Comparison of ENCODE assay signal across 28 mouse cellular contexts in the genomic region with DNA sequence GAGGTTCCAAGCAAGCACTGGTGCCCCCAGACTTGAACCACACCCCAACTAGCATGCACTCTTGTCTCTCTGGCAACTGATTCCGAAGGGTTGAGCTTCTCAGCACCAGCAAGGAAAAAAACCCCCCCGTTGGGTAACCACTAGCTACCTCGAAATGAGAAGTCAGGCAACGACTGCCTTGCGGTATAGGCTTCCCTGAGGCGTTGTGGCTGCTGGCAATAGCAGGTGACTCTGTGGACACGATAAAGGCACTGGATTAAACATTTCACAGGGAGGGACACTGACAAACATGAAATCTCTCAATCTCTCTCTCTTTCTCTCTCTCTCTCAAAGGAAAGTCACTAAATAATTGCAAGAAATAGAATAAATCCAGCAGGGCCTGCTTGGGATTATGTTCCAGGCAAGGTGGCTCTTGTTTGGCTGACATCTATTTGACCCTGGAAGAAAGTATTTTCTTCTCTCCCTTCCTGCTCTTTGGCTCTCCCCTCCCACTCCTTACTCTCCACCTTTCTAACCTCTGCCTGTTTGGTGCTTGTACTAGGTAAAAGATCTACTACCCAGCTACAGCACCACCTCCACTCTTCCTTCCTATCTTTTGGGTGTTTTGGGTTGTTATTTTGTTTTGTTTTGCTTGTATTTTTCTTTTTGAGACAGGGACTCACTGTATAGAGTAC. TPM values are rescaled to one million over a fixed set of nuclear protein-coding genes. Genes with fewer than 3 reads are reported as not detected.
DNase-seq lines count a peak whose midpoint lies in the region; ATAC-seq and TF ChIP-seq lines count a peak whose summit lies in the region.
"Had no signal": no experiment of that assay in that cellular context is flagged by ENCODE, and none has a peak within 500 bp of the region (broad histone marks: within the 10 kb centered on the region; RNA-seq: fewer than 3 reads in every experiment).

No protein-coding gene starts in this region.

- TF ChIP-seq POLR2A in MEL (IDR thresholded peaks at IDR 0.05; ENCODE audit: control insufficient read depth in 1 of 2, insufficient read depth in 1 of 2, low read depth in 1 of 2, low read length in 2 of 2, poor library complexity in 1 of 2): no peak

- TF ChIP-seq CTCF in lung, postnatal 0 days (IDR thresholded peaks at IDR 0.05): no peak
- no peak for TF ChIP-seq CTCF in MEL (IDR thresholded peaks at IDR 0.05 in 2 of 3, conservative IDR thresholded peaks at IDR 0.05 in 1 of 3; ENCODE audit: control insufficient read depth in 1 of 3, insufficient read depth in 1 of 3, low read depth in 2 of 3, low read length in 3 of 3, poor library complexity in 1 of 3, severe bottlenecking in 1 of 3)
- TF ChIP-seq CTCF in stomach, postnatal 0 days (IDR thresholded peaks at IDR 0.05; ENCODE audit: low read depth): no peak

- no peak for TF ChIP-seq EP300 in lung, postnatal 0 days (IDR thresholded peaks at IDR 0.05)
- TF ChIP-seq EP300 in MEL (IDR thresholded peaks at IDR 0.05; ENCODE audit: low read depth in 1 of 2, low read length in 2 of 2): peak; percentile 39 to 79; a peak in 3 of 4 replicates
- TF ChIP-seq EP300 in stomach, postnatal 0 days (optimal IDR thresholded peaks at IDR 0.05): no peak

- ATAC-seq in lung, embryonic 16.5 days (ENCODE audit: low read depth): no peak
- ATAC-seq in lung, postnatal 0 days: no peak
- ATAC-seq in granulocyte monocyte progenitor cell, adult 5-6 weeks (replicated peaks; ENCODE audit: poor library complexity, severe bottlenecking): peak; percentile 83
- ATAC-seq in stomach, postnatal 0 days (ENCODE audit: low FRiP score, low TSS enrichment): no peak
- no peak for ATAC-seq in intestine, embryonic 16.5 days
- ATAC-seq: forebrain, postnatal 0 days; midbrain, embryonic 15.5 days had no signal

- peaks cover 7% of the 10 kb centered on the region; the same call in 1 of the 2 replicates for H3K79me2 ChIP-seq in MEL (ENCODE audit: control insufficient read depth, insufficient read depth, low read length, poor library complexity)

- peak overlapping the region; percentile 91 for H3K27ac ChIP-seq in lung, embryonic 16.5 days (ENCODE audit: low read length)
- no peak overlapping the region for H3K27ac ChIP-seq in lung, postnatal 0 days (ENCODE audit: low read length)
- H3K27ac ChIP-seq in MEL (ENCODE audit: control insufficient read depth, low read depth, low read length): peak overlapping the region; percentile 69
- peak overlapping the region; percentile 53; the same call in 1 of the 2 replicates for H3K27ac ChIP-seq in stomach, postnatal 0 days (replicated peaks)
- H3K27ac ChIP-seq in hindbrain, embryonic 10.5 days: no peak overlapping the region
- no peak overlapping the region for H3K27ac ChIP-seq in intestine, embryonic 16.5 days (ENCODE audit: low read length)
- H3K27ac ChIP-seq: embryonic facial prominence, embryonic 10.5 days; hindbrain, embryonic 13.5 days; layer of hippocampus, adult 2 months; limb, embryonic 10.5 days; liver, embryonic 15.5 days; midbrain, embryonic 15.5 days; neural tube, embryonic 13.5 days; stomach, embryonic 15.5 days had no signal

- H3K4me1 ChIP-seq in lung, embryonic 16.5 days (replicated peaks; ENCODE audit: control insufficient read depth, insufficient read depth, low read length): peaks cover 24% of the 10 kb centered on the region
- no peaks in the 10 kb centered on the region; the same call in 1 of the 2 replicates for H3K4me1 ChIP-seq in lung, postnatal 0 days (ENCODE audit: insufficient read depth, low read depth, low read length)
- peaks cover 8 to 18% of the 10 kb centered on the region in 2 experiments for H3K4me1 ChIP-seq in MEL (ENCODE audit: control insufficient read depth in 1 of 2, insufficient read depth in 2 of 2, low read length in 2 of 2)
- H3K4me1 ChIP-seq in stomach, postnatal 0 days (replicated peaks; ENCODE audit: control insufficient read depth, insufficient read depth): no peaks in the 10 kb centered on the region
- peaks cover 21% of the 10 kb centered on the region for H3K4me1 ChIP-seq in hindbrain, embryonic 10.5 days (replicated peaks)
- H3K4me1 ChIP-seq in intestine, embryonic 16.5 days (ENCODE audit: control insufficient read depth, insufficient read depth, low read length): no peaks in the 10 kb centered on the region
- H3K4me1 ChIP-seq: liver, embryonic 15.5 days; midbrain, embryonic 15.5 days had no signal

- no peaks in the 10 kb centered on the region for H3K36me3 ChIP-seq in lung, embryonic 16.5 days (ENCODE audit: control insufficient read depth, insufficient read depth, low read length)
- H3K36me3 ChIP-seq in lung, postnatal 0 days (ENCODE audit: insufficient read depth, low read length): no peaks in the 10 kb centered on the region
- H3K36me3 ChIP-seq in MEL (ENCODE audit: control insufficient read depth in 1 of 2, insufficient read depth in 2 of 2, low read length in 2 of 2): peaks cover 6 to 21% of the 10 kb centered on the region in 2 experiments
- no peaks in the 10 kb centered on the region for H3K36me3 ChIP-seq in stomach, postnatal 0 days (ENCODE audit: control insufficient read depth, insufficient read depth, low read length)
- no peaks in the 10 kb centered on the region for H3K36me3 ChIP-seq in hindbrain, embryonic 10.5 days
- no peaks in the 10 kb centered on the region for H3K36me3 ChIP-seq in intestine, embryonic 16.5 days (ENCODE audit: control insufficient read depth, insufficient read depth, low read length)
- H3K36me3 ChIP-seq: embryonic facial prominence, embryonic 10.5 days; hindbrain, embryonic 13.5 days; limb, embryonic 10.5 days; midbrain, embryonic 15.5 days; neural tube, embryonic 13.5 days; stomach, embryonic 15.5 days had no signal

- WGBS in lung, embryonic 16.5 days: 72% methylated on average over 7 of the region's 7 CpGs
- WGBS in lung, postnatal 0 days: 66% methylated on average over 7 of the region's 7 CpGs
- 52% methylated on average over 7 of the region's 7 CpGs for WGBS in stomach, postnatal 0 days
- WGBS in hindbrain, embryonic 10.5 days: 91% methylated on average over 7 of the region's 7 CpGs
- WGBS in intestine, embryonic 16.5 days: 85% methylated on average over 7 of the region's 7 CpGs

- H3K4me3 ChIP-seq in lung, embryonic 16.5 days (ENCODE audit: low read length): no peak overlapping the region
- H3K4me3 ChIP-seq in lung, postnatal 0 days (ENCODE audit: low read depth, low read length): no peak overlapping the region
- no peak overlapping the region for H3K4me3 ChIP-seq in MEL (ENCODE audit: control insufficient read depth in 1 of 2, insufficient read depth in 1 of 2, low read depth in 2 of 2, low read length in 2 of 2)
- H3K4me3 ChIP-seq in stomach, postnatal 0 days (ENCODE audit: low read depth, low read length): no peak overlapping the region
- no peak overlapping the region for H3K4me3 ChIP-seq in hindbrain, embryonic 10.5 days
- no peak overlapping the region for H3K4me3 ChIP-seq in intestine, embryonic 16.5 days (ENCODE audit: low read length)
- H3K4me3 ChIP-seq: embryonic facial prominence, embryonic 10.5 days; heart, embryonic 12.5 days; hindbrain, embryonic 13.5 days; layer of hippocampus, adult 2 months; limb, embryonic 10.5 days; liver, embryonic 15.5 days; megakaryocyte, embryonic 14.5 days; midbrain, embryonic 15.5 days; myocyte; neural tube, embryonic 13.5 days; stomach, embryonic 15.5 days had no signal

- no peak for DNase-seq in lung, postnatal 0 days (ENCODE audit: low spot score)
- DNase-seq in MEL (ENCODE audit: low read depth, low spot score): peak; percentile 77
- peak; percentile 28 for DNase-seq in stomach, postnatal 0 days (ENCODE audit: low spot score)
- no peak for DNase-seq in hindbrain, embryonic 10.5 days (ENCODE audit: low spot score)
- DNase-seq: adrenal gland, postnatal 14 days; cerebellum, adult 2 months; forebrain, postnatal 0 days; gastrocnemius, postnatal 36 days; heart, postnatal 10 days; kidney, adult 2 months; kidney, postnatal 25 days; liver; lung, postnatal 10 days; right cerebral cortex, adult 18-20 months had no signal

- no peaks in the 10 kb centered on the region for H3K27me3 ChIP-seq in lung, embryonic 16.5 days (ENCODE audit: control insufficient read depth, insufficient read depth, low read depth, low read length)
- no peaks in the 10 kb centered on the region for H3K27me3 ChIP-seq in lung, postnatal 0 days (replicated peaks; ENCODE audit: insufficient read depth, low read length)
- no peaks in the 10 kb centered on the region for H3K27me3 ChIP-seq in MEL (ENCODE audit: control insufficient read depth in 1 of 2, insufficient read depth in 2 of 2, low read length in 2 of 2)
- no peaks in the 10 kb centered on the region for H3K27me3 ChIP-seq in stomach, postnatal 0 days (ENCODE audit: control insufficient read depth, insufficient read depth, low read length)
- H3K27me3 ChIP-seq in hindbrain, embryonic 10.5 days (ENCODE audit: insufficient read depth, poor library complexity, severe bottlenecking): no peaks in the 10 kb centered on the region
- no peaks in the 10 kb centered on the region for H3K27me3 ChIP-seq in intestine, embryonic 16.5 days (replicated peaks; ENCODE audit: control insufficient read depth, insufficient read depth, low read length)
- H3K27me3 ChIP-seq: heart, embryonic 12.5 days; hindbrain, embryonic 13.5 days; liver, embryonic 15.5 days; megakaryocyte, embryonic 14.5 days; midbrain, embryonic 15.5 days; neural tube, embryonic 13.5 days; stomach, embryonic 15.5 days had no signal

- no peak for TF ChIP-seq RAD21 in MEL (IDR thresholded peaks at IDR 0.05; ENCODE audit: low read depth, low read length)

- H3K4me2 ChIP-seq in lung, embryonic 16.5 days (ENCODE audit: low read depth, low read length): no peak overlapping the region
- no peak overlapping the region for H3K4me2 ChIP-seq in lung, postnatal 0 days (replicated peaks; ENCODE audit: low read depth, low read length)
- H3K4me2 ChIP-seq in stomach, postnatal 0 days (replicated peaks; ENCODE audit: low read depth): no peak overlapping the region
- no peak overlapping the region for H3K4me2 ChIP-seq in intestine, embryonic 16.5 days (ENCODE audit: low read depth, low read length)
- H3K4me2 ChIP-seq: heart, embryonic 12.5 days; hindbrain, embryonic 13.5 days; liver, embryonic 15.5 days; midbrain, embryonic 15.5 days; neural tube, embryonic 13.5 days; stomach, embryonic 15.5 days had no signal

- no peaks in the 10 kb centered on the region for H3K9me3 ChIP-seq in lung, embryonic 16.5 days (ENCODE audit: control insufficient read depth, low read length)
- H3K9me3 ChIP-seq in lung, postnatal 0 days (ENCODE audit: low read length): no peaks in the 10 kb centered on the region
- no peaks in the 10 kb centered on the region for H3K9me3 ChIP-seq in MEL (replicated peaks; ENCODE audit: insufficient read depth, low read length)
- H3K9me3 ChIP-seq in stomach, postnatal 0 days (ENCODE audit: control insufficient read depth, low read length): no peaks in the 10 kb centered on the region
- no peaks in the 10 kb centered on the region for H3K9me3 ChIP-seq in hindbrain, embryonic 10.5 days
- H3K9me3 ChIP-seq in intestine, embryonic 16.5 days (ENCODE audit: control insufficient read depth, low read length): no peaks in the 10 kb centered on the region
- H3K9me3 ChIP-seq: embryonic facial prominence, embryonic 10.5 days; heart, embryonic 12.5 days; hindbrain, embryonic 13.5 days; limb, embryonic 10.5 days; liver, embryonic 15.5 days; midbrain, embryonic 15.5 days; stomach, embryonic 15.5 days had no signal

- H3K9ac ChIP-seq in lung, embryonic 16.5 days (ENCODE audit: low read length): no peak overlapping the region
- no peak overlapping the region for H3K9ac ChIP-seq in lung, postnatal 0 days (replicated peaks; ENCODE audit: low read depth)
- no peak overlapping the region for H3K9ac ChIP-seq in MEL (ENCODE audit: control insufficient read depth, low read depth, low read length, poor library complexity, severe bottlenecking)
- H3K9ac ChIP-seq in stomach, postnatal 0 days (ENCODE audit: low read length): no peak overlapping the region
- no peak overlapping the region for H3K9ac ChIP-seq in intestine, embryonic 16.5 days (ENCODE audit: low read depth, low read length)
- H3K9ac ChIP-seq: forebrain, postnatal 0 days; heart, embryonic 12.5 days; hindbrain, embryonic 13.5 days; liver, embryonic 15.5 days; midbrain, embryonic 15.5 days; neural tube, embryonic 13.5 days; stomach, embryonic 15.5 days had no signal

RNA-seq across cellular contexts. Expression of gene Susd1, which starts 17.6 kb away (rescaled TPM):
- polyA plus RNA-seq in lung, embryonic 16.5 days (2015; fragmentation: Nextera tagmentation; extraction: Ambion mirVana): 8.6 and 9.9 TPM in 2 replicates
- polyA plus RNA-seq in lung, postnatal 0 days (2015; fragmentation: Nextera tagmentation; extraction: Ambion mirVana): 1.6 and 2.0 TPM in 2 replicates
- total RNA-seq in MEL (2012; rRNA removed): 44.4 and 49.0 TPM in 2 replicates
- polyA plus RNA-seq in MEL (2012; ENCODE audit: insufficient read depth in 1 of 2, insufficient read length in 2 of 2, low read depth in 1 of 2, low replicate concordance in 2 of 2, missing spikeins in 1 of 2): 100 to 1,000 TPM in 1 of 2 experiments, 10 to 100 TPM in 1; 67.6 to 180 TPM
- total RNA-seq in granulocyte monocyte progenitor cell, adult 5-6 weeks (2014; fragmentation: Nextera tagmentation): 63.2 and 74.8 TPM in 2 replicates
- total RNA-seq in granulocyte monocyte progenitor cell, adult 5-6 weeks (2017): 94.4 and 95.7 TPM in 2 replicates
- 3.2 and 3.4 TPM in 2 replicates for polyA plus RNA-seq in stomach, postnatal 0 days (2015; fragmentation: Nextera tagmentation; extraction: Ambion mirVana)
- polyA plus RNA-seq in hindbrain, embryonic 10.5 days (2016; fragmentation: Nextera tagmentation; extraction: Ambion mirVana): 2.0 and 2.1 TPM in 2 replicates
- polyA plus RNA-seq in intestine, embryonic 16.5 days (2015; fragmentation: Nextera tagmentation; extraction: Ambion mirVana): 12.7 and 13.0 TPM in 2 replicates

Comparison
In these comparisons a context has a peak if more than half of its experiments do, and no peak if none do; other contexts are left out.
1. H3K27ac ChIP-seq: peak in lung, embryonic 16.5 days (single experiment), MEL (single experiment) and stomach, postnatal 0 days (single experiment); none in lung, postnatal 0 days (single experiment), hindbrain, embryonic 10.5 days (single experiment) and intestine, embryonic 16.5 days (single experiment).
2. DNase-seq: peak in MEL (single experiment) and stomach, postnatal 0 days (single experiment); none in lung, postnatal 0 days (single experiment) and hindbrain, embryonic 10.5 days (single experiment).